Mouse (Mus musculus) C2C12 (cell line): ENCODE data around the gene Ndufb6.

Source experiments
- CEBPB ChIP-seq: IDR thresholded peaks from one replicate; pipeline ENCODE4 v1.6.1; 2011; ENCODE audit warnings: low read depth, mild to moderate bottlenecking, control low read depth, moderate library complexity
- CTCF ChIP-seq: IDR thresholded peaks from one replicate; pipeline ENCODE4 v1.5.1; 2011; ENCODE audit not compliant: control insufficient read depth, insufficient read depth, insufficient read length
- FOSL1 ChIP-seq: IDR thresholded peaks from one replicate; pipeline ENCODE4 v1.8.0; 2011; ENCODE audit warnings: mild to moderate bottlenecking, low read length; ENCODE audit not compliant: poor library complexity, insufficient read depth, severe bottlenecking
- MAX ChIP-seq: IDR thresholded peaks from one replicate; pipeline ENCODE4 v1.6.1; 2011; ENCODE audit warnings: mild to moderate bottlenecking, control low read depth
- MYOD1 ChIP-seq: IDR thresholded peaks from one replicate; pipeline ENCODE4 v1.6.1; 2011; ENCODE audit warnings: low read depth; ENCODE audit not compliant: control insufficient read depth, insufficient read length
- USF1 ChIP-seq: IDR thresholded peaks from one replicate; pipeline ENCODE4 v1.6.1; 2011; ENCODE audit warnings: low read depth, mild to moderate bottlenecking, control low read depth, moderate library complexity

DNA sequence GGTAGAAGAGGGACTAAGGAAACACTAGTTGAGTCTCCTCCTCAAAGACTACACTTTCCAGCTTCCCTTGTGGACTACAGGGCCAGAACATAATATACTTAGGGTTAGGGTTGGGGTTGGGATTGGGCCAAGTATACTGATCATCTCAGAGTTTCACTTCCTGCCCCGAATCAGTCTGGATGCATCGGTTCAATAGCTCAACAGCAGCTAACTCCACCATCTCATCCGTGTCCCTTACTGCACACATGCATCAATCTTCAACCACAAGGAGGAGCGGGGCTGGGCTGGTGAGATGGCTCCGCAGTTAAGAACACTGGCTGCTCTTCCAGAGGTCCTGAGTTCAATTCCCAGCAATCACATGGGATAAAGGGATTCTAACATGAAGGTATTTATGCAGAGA lies 28.2 kb downstream of the Ndufb6 start:
- TF ChIP-seq CTCF (no peak), CEBPB (no peak), USF1 (no peak), FOSL1 (no peak), MYOD1 (no peak), MAX (no peak)
